Mouse (Mus musculus) ovary, adult 18-20 months (tissue): ENCODE measurements at regions not wholly inside any gene's neighbourhood (a gene's known extent, or its start where the extent isn't known, plus 50 kb on each side); places are given as distances from the start of the nearest gene placed in this dataset.

ENCODE experiments used
- DNase-seq: peaks from one replicate; pipeline ENCODE4 v3.0.0; 2022; ENCODE audit warnings: low spot score, mixed read lengths

GRCm38 (mm10) chr1:194334752-194335719 lies 283.0 kb upstream of the Plxna2 start:
- DNase-seq, result no peak

GRCm38 (mm10) chr1:194332639-194333038 lies 285.4 kb upstream of the Plxna2 start:
- DNase-seq, result no peak

- no peak for DNase-seq
Observed at GRCm38 (mm10) chr1:194330471-194330870, 287.5 kb upstream of the Plxna2 start.

- DNase-seq, result no peak
Observed at GRCm38 (mm10) chr1:194320320-194321036, 297.5 kb upstream of the Plxna2 start.

GRCm38 (mm10) chr1:194318351-194318750 lies 299.7 kb upstream of the Plxna2 start:
- DNase-seq, result no peak

- no peak for DNase-seq
Observed at GRCm38 (mm10) chr1:194315593-194315992, 302.4 kb upstream of the Plxna2 start.

- DNase-seq, result no peak
Observed at GRCm38 (mm10) chr1:194310373-194310772, 307.6 kb upstream of the Plxna2 start.

GRCm38 (mm10) chr1:194308648-194309047 lies 309.4 kb upstream of the Plxna2 start:
- DNase-seq, result no peak

- no peak for DNase-seq
Observed at GRCm38 (mm10) chr1:194303951-194304350, 314.1 kb upstream of the Plxna2 start.

GRCm38 (mm10) chr1:194302775-194303174 lies 315.2 kb upstream of the Plxna2 start:
- DNase-seq, result no peak

- DNase-seq, result no peak
Observed at GRCm38 (mm10) chr1:194281941-194282340, 336.1 kb upstream of the Plxna2 start.

GRCm38 (mm10) chr1:194268028-194268427 lies 350.0 kb upstream of the Plxna2 start:
- no peak for DNase-seq

GRCm38 (mm10) chr1:194262374-194262773 lies 355.6 kb upstream of the Plxna2 start:
- DNase-seq, result no peak

- DNase-seq, result no peak
Observed at GRCm38 (mm10) chr1:194259957-194260356, 358.1 kb upstream of the Plxna2 start.

GRCm38 (mm10) chr1:194244776-194245366 lies 373.1 kb upstream of the Plxna2 start:
- DNase-seq, result no peak

- no peak for DNase-seq
Observed at GRCm38 (mm10) chr1:194241111-194241510, 376.9 kb upstream of the Plxna2 start.

- DNase-seq, result no peak
Observed at GRCm38 (mm10) chr1:194231206-194231605, 386.8 kb upstream of the Plxna2 start.

GRCm38 (mm10) chr1:194226550-194227160 lies 391.4 kb upstream of the Plxna2 start:
- no peak for DNase-seq

GRCm38 (mm10) chr1:194225786-194226185 lies 392.2 kb upstream of the Plxna2 start:
- no peak for DNase-seq

GRCm38 (mm10) chr1:194224046-194224445 lies 394.0 kb upstream of the Plxna2 start:
- no peak for DNase-seq

- DNase-seq, result no peak
Observed at GRCm38 (mm10) chr1:194223610-194224009, 394.4 kb upstream of the Plxna2 start.

- DNase-seq, result peak; percentile 61
Observed at GRCm38 (mm10) chr1:194223015-194223414, 395.0 kb upstream of the Plxna2 start.
